Mouse (Mus musculus) lung, adult 2 months (tissue): ENCODE measurements at regions not wholly inside any gene's neighbourhood (a gene's known extent, or its start where the extent isn't known, plus 50 kb on each side); places are given as distances from the start of the nearest gene placed in this dataset.

Experiments
- CTCF ChIP-seq: fragments of 200-500 bp; IDR thresholded peaks from 2 replicates; pipeline ENCODE4 v1.5.1; 2011; ENCODE audit warnings: mild to moderate bottlenecking, low read length, control low read depth; ENCODE audit not compliant: insufficient read depth
- POLR2A ChIP-seq: fragments of 200-500 bp; IDR thresholded peaks from 2 replicates; pipeline ENCODE4 v1.6.1; 2011; ENCODE audit warnings: low read depth, mild to moderate bottlenecking, control low read depth, low read length, borderline replicate concordance; ENCODE audit errors: extremely low read depth

DNA sequence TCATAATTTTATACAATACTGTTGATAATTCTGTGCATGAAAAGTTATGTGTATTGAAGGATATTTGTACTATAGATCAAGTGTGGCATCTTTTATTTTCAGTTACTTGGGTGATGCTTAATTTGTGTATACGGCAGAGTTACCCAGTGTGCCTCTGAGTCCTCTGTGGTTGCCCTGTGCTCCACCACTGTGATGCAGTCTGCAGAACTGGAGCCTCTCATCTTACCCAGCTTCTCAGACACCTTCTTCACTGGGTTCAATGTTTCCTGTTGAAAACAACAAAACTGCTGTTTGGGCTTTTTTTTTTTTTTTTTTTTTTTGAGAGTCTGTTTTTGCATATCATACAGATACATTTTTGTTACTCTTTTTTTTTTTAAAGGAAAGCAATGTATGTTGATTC lies 109.2 kb upstream of the Slco3a1 start:
- TF ChIP-seq CTCF (no peak), POLR2A (no peak)
